Mouse (Mus musculus) olfactory bulb, adult 2 months (tissue): ENCODE results near the gene Dlgap1.

ENCODE experiments used
- CTCF ChIP-seq: fragments of 200-500 bp; IDR thresholded peaks from 2 replicates; pipeline ENCODE4 v1.5.1; 2012; ENCODE audit warnings: low read depth, mild to moderate bottlenecking, low read length, moderate library complexity; ENCODE audit not compliant: insufficient read depth
- POLR2A ChIP-seq: fragments of 200-500 bp; IDR thresholded peaks from 2 replicates; pipeline ENCODE4 v1.6.1; 2012; ENCODE audit warnings: mild to moderate bottlenecking, low read depth, low read length, moderate library complexity; ENCODE audit not compliant: insufficient read depth

DNA sequence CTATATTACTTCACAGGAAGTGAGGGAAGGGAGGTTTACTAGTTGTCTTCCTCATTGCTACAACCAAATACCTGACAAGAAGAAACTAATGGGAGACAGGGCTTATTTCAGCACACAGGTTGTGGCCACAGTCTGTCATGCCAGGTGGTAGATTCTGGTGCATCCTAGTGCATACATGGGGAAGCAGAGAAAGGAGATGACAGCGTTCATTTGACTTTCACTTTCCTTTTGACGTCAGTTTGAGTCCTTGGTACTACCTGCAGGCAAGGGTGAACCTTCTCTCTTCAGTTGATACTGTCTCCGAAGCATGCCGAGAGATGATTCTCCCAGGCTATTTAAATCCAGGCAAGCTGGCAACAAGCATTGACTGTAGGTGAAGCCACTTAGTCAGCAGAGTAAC, 516.8 kb downstream of the Dlgap1 start:
- TF ChIP-seq CTCF (no peak), POLR2A (no peak)
